Mouse (Mus musculus): ENCODE measurements around the gene Gm5936. TPM values are rescaled to one million over a fixed set of nuclear protein-coding genes. Genes with fewer than 3 reads are reported as not detected.

Gene Gm5936
- not detected for total RNA-seq (2023)

GRCm38 (mm10) chrX:74836842-74837522 lies at the start of gene Gm5936:
Gene Gm5936, plus strand, starts transcription at chrX:74837196.

Other genes starting within 250 kb of the Gm5936 start
- gene Olfr1325, start 244.5 kb upstream of the Gm5936 start, total RNA-seq (2023) = not detected
- gene Gm5640, start 191.6 kb upstream of the Gm5936 start, total RNA-seq (2023) = not detected
- gene Gm6890, start 96.3 kb upstream of the Gm5936 start, total RNA-seq (2023) = not detected
- 10 to 100 TPM; 12.2 to 12.6 TPM for gene Gab3, start 248.3 kb downstream of the Gm5936 start, total RNA-seq (2023)

Data from B cell, adult 67 days (primary cell).